Mouse (Mus musculus) stomach, embryonic 14.5 days (tissue): ENCODE measurements around the gene Igflr1. TPM values are rescaled to one million over a fixed set of nuclear protein-coding genes. Genes with fewer than 3 reads are reported as not detected.

ENCODE experiments used
- ATAC-seq: fragments of 200-750 bp; cut with Nextera tagmentation; 2 replicates; pipeline ENCODE4 v1.8.0; 2017; ENCODE audit warnings: low read depth, moderate TSS enrichment; ENCODE audit not compliant: insufficient number of reproducible peaks, insufficient read depth, low FRiP score
- H3K27ac ChIP-seq: fragments of 300-500 bp; sonication (generic); 2 replicates; pipeline ENCODE4 v1.5.1; 2014; ENCODE audit warnings: mild to moderate bottlenecking, low read length, moderate library complexity, mixed read lengths
- H3K27me3 ChIP-seq: fragments of 300-500 bp; sonication (generic); 2 replicates; pipeline ENCODE4 v1.6.1; 2014; ENCODE audit warnings: low read length, control low read depth, mixed read lengths; ENCODE audit not compliant: control insufficient read depth, insufficient read depth
- H3K36me3 ChIP-seq: fragments of 300-500 bp; sonication (generic); 2 replicates; pipeline ENCODE4 v1.6.1; 2014; ENCODE audit warnings: mild to moderate bottlenecking, control low read depth, low read length, moderate library complexity, mixed read lengths; ENCODE audit not compliant: control insufficient read depth, insufficient read depth
- H3K4me1 ChIP-seq: fragments of 300-500 bp; sonication (generic); 2 replicates; pipeline ENCODE4 v1.6.1; 2014; ENCODE audit warnings: low read length, control low read depth, mixed read lengths; ENCODE audit not compliant: control insufficient read depth, insufficient read depth
- H3K4me2 ChIP-seq: fragments of 300-500 bp; sonication (generic); replicated peaks from 2 replicates; pipeline ENCODE4 v1.6.1; 2014; ENCODE audit warnings: low read depth, low read length, control low read depth
- H3K4me3 ChIP-seq: fragments of 300-500 bp; sonication (generic); 2 replicates; pipeline ENCODE4 v1.5.1; 2014; ENCODE audit warnings: low read depth, low read length, control low read depth
- H3K9ac ChIP-seq: fragments of 300-500 bp; sonication (generic); replicated peaks from 2 replicates; pipeline ENCODE4 v1.6.1; 2014; ENCODE audit warnings: low read depth, mild to moderate bottlenecking, control low read depth, low read length, moderate library complexity, mixed read lengths
- H3K9me3 ChIP-seq: fragments of 300-500 bp; sonication (generic); 2 replicates; pipeline ENCODE4 v1.6.1; 2016; ENCODE audit warnings: low read depth, low read length, control low read depth; ENCODE audit not compliant: control insufficient read depth
- WGBS: fragments of 180-500 bp; shearing (Covaris S2); extraction: QIAGEN DNeasy Blood & Tissue Kit; methylation state at CpG from one replicate; pipeline ENCODE4 v1.1.7; 2014; 5-methylcytosine and 5-hydroxymethylcytosine counted together
- polyA plus RNA-seq: library from polyadenylated mRNA; unstranded; fragments of >200 nt; fragmentation: Nextera tagmentation; extraction: Ambion mirVana; gene quantifications from 2 replicates; pipeline ENCODE4 v1.2.1, GENCODE M21; 2014

The Igflr1 gene
- polyA plus RNA-seq, 1 experiment from 2014 or later, result 1.3 TPM

DNA sequence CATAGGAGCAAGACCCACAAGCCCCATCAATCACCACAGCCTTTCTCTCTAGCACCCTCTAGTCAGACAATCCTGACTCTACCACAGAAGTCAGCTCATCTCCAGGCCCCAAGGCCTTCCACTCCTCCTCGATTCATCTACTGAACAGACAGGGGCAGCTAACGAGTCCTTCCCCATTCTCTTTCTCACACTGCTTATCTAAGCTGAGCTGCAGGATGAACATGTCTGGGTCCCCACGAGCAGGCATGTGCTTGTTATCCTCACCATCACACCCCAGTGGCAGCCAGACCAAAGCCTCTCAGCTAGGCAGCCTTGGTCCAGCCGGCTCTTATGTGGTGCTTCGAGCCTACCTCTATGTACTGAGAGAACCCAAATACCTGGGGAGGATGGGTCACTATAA, 7.2 kb downstream of the Igflr1 start:
- ATAC-seq, result no peak
- Histone ChIP-seq H3K9ac (no peak overlapping the region), H3K36me3 (peaks cover 91% of the 10 kb centered on the region), H3K4me2 (no peak overlapping the region), H3K4me1 (no peaks in the 10 kb centered on the region), H3K27ac (no peak overlapping the region), H3K27me3 (no peaks in the 10 kb centered on the region), H3K9me3 (no peaks in the 10 kb centered on the region), H3K4me3 (no peak overlapping the region)
- WGBS, result 88% methylated on average over 5 of the region's 5 CpGs

DNA sequence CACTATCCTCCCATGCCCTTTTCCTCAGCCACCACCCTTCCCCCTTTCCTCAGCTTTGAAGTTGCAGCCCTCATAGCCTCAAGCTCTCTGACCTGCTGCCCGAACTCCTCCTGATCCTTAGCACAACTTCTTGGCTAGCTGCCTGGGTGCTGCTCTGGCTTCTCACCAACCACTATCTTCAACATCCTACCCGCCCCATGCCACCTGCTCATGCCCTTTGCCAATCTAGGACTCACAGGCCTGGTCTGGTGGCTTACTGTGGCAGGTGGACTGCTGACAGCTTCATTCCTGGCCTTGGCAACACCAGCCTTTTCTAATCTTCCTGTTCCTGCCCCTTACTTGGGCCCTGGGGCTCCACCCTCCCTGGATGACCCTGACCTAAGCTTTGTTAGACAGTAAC, 7.7 kb downstream of the Igflr1 start:
- H3K27ac ChIP-seq, result no peak overlapping the region
- 83% methylated on average over 2 of the region's 2 CpGs for WGBS

DNA sequence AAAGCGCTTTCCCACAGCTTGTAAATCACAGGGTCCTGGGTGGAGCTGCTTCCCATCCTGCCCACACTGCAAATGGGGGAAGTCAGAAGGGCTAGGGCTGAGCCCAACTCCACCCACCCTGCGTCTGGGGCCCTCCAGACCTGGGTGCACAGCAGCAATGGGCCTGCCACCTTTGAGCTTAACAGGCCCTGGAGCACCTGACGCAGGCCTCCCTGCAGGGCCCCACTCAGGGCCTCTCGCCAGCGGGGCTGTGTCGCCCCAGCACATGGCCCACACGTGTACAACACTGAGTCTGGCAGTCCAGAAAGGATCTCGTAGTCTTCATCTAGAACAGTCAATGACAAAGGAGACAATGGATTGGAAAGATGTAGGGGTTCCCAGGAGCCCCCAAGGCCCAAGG, 14.7 kb downstream of the Igflr1 start:
- peaks cover 97% of the 10 kb centered on the region for H3K36me3 ChIP-seq
- H3K27me3 ChIP-seq, result no peaks in the 10 kb centered on the region
- H3K4me2 ChIP-seq, result no peak overlapping the region
- no peak overlapping the region for H3K4me3 ChIP-seq
- H3K27ac ChIP-seq, result no peak overlapping the region
- no peak overlapping the region for H3K9ac ChIP-seq
- no peak for ATAC-seq
- WGBS, result 93% methylated on average over 8 of the region's 8 CpGs
- no peaks in the 10 kb centered on the region for H3K9me3 ChIP-seq
- H3K4me1 ChIP-seq, result no peaks in the 10 kb centered on the region

More for the DNA sequence above, 7.7 kb downstream of the Igflr1 start:
- H3K4me1 ChIP-seq, result no peaks in the 10 kb centered on the region
- ATAC-seq, result no peak
- H3K4me2 ChIP-seq, result no peak overlapping the region
- H3K36me3 ChIP-seq, result peaks cover 97% of the 10 kb centered on the region
- H3K9me3 ChIP-seq, result no peaks in the 10 kb centered on the region
- H3K4me3 ChIP-seq, result no peak overlapping the region
- no peak overlapping the region for H3K9ac ChIP-seq
- no peaks in the 10 kb centered on the region for H3K27me3 ChIP-seq

DNA sequence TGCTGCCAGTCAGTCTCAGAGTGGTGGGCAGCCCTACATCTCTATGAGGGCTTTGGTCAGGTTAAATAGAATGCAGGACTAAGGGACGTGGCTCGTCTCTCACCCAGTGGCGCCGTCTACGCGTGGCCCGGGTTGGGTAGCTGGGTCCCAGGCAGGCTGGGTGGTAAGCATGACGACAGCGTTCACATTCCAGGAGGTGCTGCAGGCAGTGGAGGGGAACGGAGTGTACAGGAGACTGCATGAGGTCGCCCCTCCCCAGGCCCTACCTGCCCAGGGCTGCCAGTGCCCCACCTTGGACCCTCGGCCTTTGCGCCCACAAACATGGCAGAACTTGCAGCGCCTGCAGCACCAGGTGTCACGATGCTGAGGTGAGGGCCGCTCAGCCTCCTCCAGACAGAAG, 16.3 kb downstream of the Igflr1 start:
- no peaks in the 10 kb centered on the region for H3K9me3 ChIP-seq
- H3K4me3 ChIP-seq, result no peak overlapping the region
- H3K36me3 ChIP-seq, result peaks cover 97% of the 10 kb centered on the region
- no peak overlapping the region for H3K27ac ChIP-seq
- H3K4me2 ChIP-seq, result no peak overlapping the region
- H3K27me3 ChIP-seq, result no peaks in the 10 kb centered on the region
- H3K9ac ChIP-seq, result no peak overlapping the region
- WGBS, result 96% methylated on average over 16 of the region's 16 CpGs
- peaks cover 2% of the 10 kb centered on the region; the same call in 1 of the 2 replicates for H3K4me1 ChIP-seq
- ATAC-seq, result no peak

DNA sequence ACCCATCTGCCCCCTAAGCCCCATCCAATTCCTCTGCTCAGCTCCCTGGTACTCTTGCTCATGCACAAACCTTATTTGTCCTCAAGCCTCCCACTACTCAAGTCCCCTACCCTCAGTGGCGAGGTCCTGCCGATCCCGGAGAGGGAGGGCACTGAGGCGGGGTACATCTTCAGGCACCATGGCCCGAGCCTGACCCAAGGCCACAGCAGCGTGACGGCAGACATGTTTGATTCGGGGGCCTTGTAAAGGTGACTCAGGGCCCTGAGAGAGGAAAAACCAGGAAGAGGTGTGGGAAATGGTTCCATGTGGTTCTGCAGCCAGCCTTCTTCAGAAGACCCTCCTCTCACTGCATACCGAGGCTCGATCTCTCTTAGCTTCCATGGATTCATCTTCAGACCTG, 19.1 kb downstream of the Igflr1 start:
- Histone ChIP-seq H3K27ac (no peak overlapping the region), H3K4me2 (no peak overlapping the region), H3K9ac (no peak overlapping the region), H3K27me3 (no peaks in the 10 kb centered on the region), H3K9me3 (no peaks in the 10 kb centered on the region), H3K4me3 (no peak overlapping the region), H3K4me1 (peaks cover 12% of the 10 kb centered on the region; the same call in 1 of the 2 replicates), H3K36me3 (peaks cover 71% of the 10 kb centered on the region)
- 93% methylated on average over 10 of the region's 10 CpGs for whole genome bisulfite sequencing
- ATAC-seq, result no peak

DNA sequence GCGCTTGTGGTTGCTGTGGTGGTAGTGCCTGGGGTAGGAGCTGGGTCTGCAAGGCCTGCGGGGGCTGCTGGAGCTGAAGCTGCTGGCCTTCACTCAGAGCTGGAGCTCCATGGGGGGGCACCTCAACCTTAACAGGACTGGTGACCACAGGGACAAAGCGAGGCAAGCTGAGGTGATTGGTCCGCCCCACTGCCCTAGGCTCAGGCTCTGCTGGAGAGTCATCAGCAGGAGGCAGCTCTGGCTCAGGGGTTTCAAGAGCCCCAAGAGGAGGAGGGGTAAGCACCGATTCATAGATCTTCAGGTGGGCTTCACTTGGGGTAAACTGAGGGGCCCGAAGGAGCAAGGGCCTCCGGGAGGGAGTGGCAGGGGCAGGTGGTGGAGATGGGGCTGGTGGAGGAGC, 19.9 kb downstream of the Igflr1 start:
- Histone ChIP-seq H3K27me3 (no peaks in the 10 kb centered on the region), H3K27ac (no peak overlapping the region), H3K9ac (no peak overlapping the region), H3K9me3 (no peaks in the 10 kb centered on the region), H3K4me3 (no peak overlapping the region), H3K4me2 (no peak overlapping the region), H3K4me1 (peaks cover 17% of the 10 kb centered on the region; the same call in 1 of the 2 replicates), H3K36me3 (peaks cover 63% of the 10 kb centered on the region)
- no peak for ATAC-seq
- WGBS, result 93% methylated on average over 7 of the region's 7 CpGs

DNA sequence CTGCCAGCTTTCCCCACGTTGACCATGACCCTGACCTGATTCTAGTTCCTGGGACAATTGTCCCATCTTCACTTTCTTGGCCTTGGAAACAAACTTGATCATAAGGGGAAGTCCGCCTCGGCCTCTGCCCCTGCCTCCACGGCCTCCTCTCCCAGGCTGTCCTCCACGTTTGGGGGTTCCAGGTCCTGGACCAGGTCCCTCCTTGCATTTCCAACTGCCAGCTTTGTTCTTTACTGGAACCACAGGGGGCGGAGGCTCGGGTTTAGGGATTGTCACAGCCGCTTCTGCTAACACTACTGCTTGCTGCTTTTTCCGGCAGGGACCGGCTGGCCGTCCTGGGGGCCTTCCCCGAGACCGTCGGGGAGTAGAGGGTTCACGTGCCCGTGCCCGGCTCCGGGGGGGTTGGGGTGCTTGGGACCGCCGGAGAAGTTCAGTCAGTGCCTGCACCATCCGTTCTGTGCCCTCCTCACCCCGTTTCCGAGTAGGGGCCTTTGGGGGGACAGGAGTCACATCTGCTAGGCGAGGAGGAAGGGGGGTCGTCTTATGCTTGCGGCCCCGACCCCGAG, 21.3 kb downstream of the Igflr1 start:
- Histone ChIP-seq H3K27ac (no peak overlapping the region), H3K27me3 (no peaks in the 10 kb centered on the region), H3K36me3 (peaks cover 52% of the 10 kb centered on the region), H3K4me3 (0 out of 2 replicates have a peak overlapping the region, but pooled peaks have one; percentile 91), H3K9ac (no peak overlapping the region), H3K9me3 (no peaks in the 10 kb centered on the region), H3K4me2 (no peak overlapping the region; the same call in 1 of the 2 replicates), H3K4me1 (peaks cover 17% of the 10 kb centered on the region; the same call in 1 of the 2 replicates)
- 90% methylated on average over 28 of the region's 28 CpGs for WGBS
- ATAC-seq, result no peak

DNA sequence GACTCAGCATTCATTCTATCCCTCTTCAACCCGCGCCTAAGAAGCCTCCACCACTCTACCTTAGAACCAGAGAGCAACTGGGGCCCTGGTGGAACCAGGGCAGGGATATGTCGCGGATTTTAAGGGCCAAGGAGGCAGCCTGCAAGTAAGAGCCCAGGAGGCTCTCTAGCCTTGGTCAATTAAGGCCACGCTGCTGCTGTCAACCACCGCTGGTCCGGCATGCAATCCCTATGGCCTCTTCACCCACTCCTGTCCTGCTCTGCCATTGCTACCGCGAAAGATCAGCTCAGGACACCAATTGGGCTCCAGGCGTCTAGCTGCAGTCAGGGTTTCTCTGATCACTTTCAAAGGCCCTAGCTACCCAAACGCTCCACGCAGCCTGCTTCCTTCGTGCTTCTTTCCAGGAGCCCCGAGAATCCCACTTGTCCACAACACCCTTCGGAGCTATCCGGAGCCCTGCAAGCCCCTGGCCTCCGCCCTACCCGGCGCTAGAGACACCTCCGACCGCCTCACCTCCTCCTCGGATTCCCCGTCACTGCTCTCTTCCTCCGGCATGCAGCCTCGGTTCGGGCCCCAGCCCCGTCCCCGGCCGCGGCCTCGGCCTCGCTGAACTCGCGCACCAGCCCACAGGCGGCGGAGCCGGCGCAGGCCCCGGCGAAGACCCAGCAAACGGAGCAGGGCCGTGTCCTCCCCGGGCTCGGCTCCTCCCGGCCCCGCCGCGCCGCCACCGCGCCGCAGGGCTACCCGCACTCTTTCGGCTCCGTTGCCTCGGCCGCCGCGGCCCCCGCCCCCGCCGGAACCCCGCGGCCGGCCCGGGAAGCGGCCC, 22.8 kb downstream of the Igflr1 start:
- ATAC-seq, result peak; percentile 6
- Histone ChIP-seq H3K4me3 (peak overlapping the region; percentile 91), H3K4me2 (peak overlapping the region; percentile 94), H3K27ac (peak overlapping the region; percentile 91), H3K36me3 (peaks cover 37% of the 10 kb centered on the region), H3K9ac (peak overlapping the region; percentile 90), H3K4me1 (peaks cover 17% of the 10 kb centered on the region; the same call in 1 of the 2 replicates), H3K9me3 (no peaks in the 10 kb centered on the region), H3K27me3 (no peaks in the 10 kb centered on the region)
- 1% methylated on average over 65 of the region's 67 CpGs for WGBS
